8 mouse cellular contexts compared by ENCODE assay signal in genomic region chr11:120230841-120231370, GRCm38 (mm10). TPM values are rescaled to one million over a fixed set of nuclear protein-coding genes. Genes with fewer than 3 reads are reported as not detected.
DNase-seq lines count a peak whose midpoint lies in the region; ATAC-seq and TF ChIP-seq lines count a peak whose summit lies in the region.

No protein-coding gene starts in this region.

- TF ChIP-seq POLR2A in MEL (IDR thresholded peaks at IDR 0.05; ENCODE audit: control insufficient read depth in 1 of 2, insufficient read depth in 1 of 2, low read depth in 1 of 2, low read length in 2 of 2, poor library complexity in 1 of 2), result 0 out of 4 replicates have a peak, but pooled peaks of 1 of the 2 experiments have one; percentile 46

- no peak for ATAC-seq in heart, embryonic 13.5 days (ENCODE audit: extremely low read depth, insufficient number of reproducible peaks, low FRiP score, low TSS enrichment)
- no peak for ATAC-seq in limb, embryonic 11.5 days (ENCODE audit: insufficient number of reproducible peaks, low FRiP score, low TSS enrichment, low read depth)
- ATAC-seq in midbrain, postnatal 0 days (ENCODE audit: low FRiP score), result no peak; the same call in 1 of the 2 replicates
- no peak for ATAC-seq in megakaryocyte progenitor cell, adult 5-6 weeks (replicated peaks; ENCODE audit: poor library complexity)

- H3K4me2 ChIP-seq in heart, embryonic 13.5 days, result peak overlapping the region; percentile 97
- H3K4me2 ChIP-seq in limb, embryonic 11.5 days (ENCODE audit: low read depth, severe bottlenecking), result peak overlapping the region; percentile 82
- H3K4me2 ChIP-seq in midbrain, postnatal 0 days (ENCODE audit: low read depth, low read length, poor library complexity, severe bottlenecking), result peak overlapping the region; percentile 78

- under 1% methylated on average over 58 of the region's 58 CpGs for WGBS in heart, embryonic 13.5 days
- under 1% methylated on average over 58 of the region's 58 CpGs for WGBS in limb, embryonic 11.5 days
- WGBS in midbrain, postnatal 0 days, result under 1% methylated on average over 57 of the region's 58 CpGs

- H3K27me3 ChIP-seq in MEL (ENCODE audit: control insufficient read depth in 1 of 2, insufficient read depth in 2 of 2, low read length in 2 of 2), result peaks cover 10 to 14% of the 10 kb centered on the region in 2 experiments
- no peaks in the 10 kb centered on the region for H3K27me3 ChIP-seq in heart, embryonic 13.5 days (replicated peaks)
- H3K27me3 ChIP-seq in limb, embryonic 11.5 days (ENCODE audit: control insufficient read depth, insufficient read depth, low read length), result no peaks in the 10 kb centered on the region
- no peaks in the 10 kb centered on the region for H3K27me3 ChIP-seq in midbrain, postnatal 0 days (ENCODE audit: insufficient read depth, low read length)

- H3K79me2 ChIP-seq in MEL (ENCODE audit: control insufficient read depth, insufficient read depth, low read length, poor library complexity), result no peaks in the 10 kb centered on the region

- TF ChIP-seq EP300 in MEL (IDR thresholded peaks at IDR 0.05; ENCODE audit: low read depth in 1 of 2, low read length in 2 of 2), result no peak

- H3K9ac ChIP-seq in MEL (ENCODE audit: control insufficient read depth, low read depth, low read length, poor library complexity, severe bottlenecking), result peak overlapping the region; percentile 48
- peak overlapping the region; percentile 99 for H3K9ac ChIP-seq in heart, embryonic 13.5 days
- H3K9ac ChIP-seq in limb, embryonic 11.5 days (ENCODE audit: low read length), result peak overlapping the region; percentile 99
- H3K9ac ChIP-seq in midbrain, postnatal 0 days (replicated peaks; ENCODE audit: low read length, poor library complexity, severe bottlenecking), result peak overlapping the region; percentile 100

- peaks cover 0 to 7% of the 10 kb centered on the region in 2 experiments; a peak in 2 of 4 replicates for H3K4me1 ChIP-seq in MEL (ENCODE audit: control insufficient read depth in 1 of 2, insufficient read depth in 2 of 2, low read length in 2 of 2)
- peaks cover 49% of the 10 kb centered on the region for H3K4me1 ChIP-seq in heart, embryonic 13.5 days
- H3K4me1 ChIP-seq in limb, embryonic 11.5 days (ENCODE audit: control insufficient read depth, insufficient read depth, low read length), result peaks cover 48% of the 10 kb centered on the region
- H3K4me1 ChIP-seq in midbrain, postnatal 0 days (ENCODE audit: insufficient read depth, low read length), result peaks cover 38% of the 10 kb centered on the region

- H3K27ac ChIP-seq in MEL (ENCODE audit: control insufficient read depth, low read depth, low read length), result no peak overlapping the region
- H3K27ac ChIP-seq in heart, embryonic 13.5 days (replicated peaks), result peak overlapping the region; percentile 96
- H3K27ac ChIP-seq in limb, embryonic 11.5 days (replicated peaks; ENCODE audit: low read depth, low read length), result peak overlapping the region; percentile 95
- H3K27ac ChIP-seq in midbrain, postnatal 0 days (ENCODE audit: low read depth, low read length), result peak overlapping the region; percentile 99

- TF ChIP-seq RAD21 in MEL (IDR thresholded peaks at IDR 0.05; ENCODE audit: low read depth, low read length), result no peak

- no peaks in the 10 kb centered on the region for H3K9me3 ChIP-seq in MEL (replicated peaks; ENCODE audit: insufficient read depth, low read length)
- no peaks in the 10 kb centered on the region for H3K9me3 ChIP-seq in heart, embryonic 13.5 days
- H3K9me3 ChIP-seq in limb, embryonic 11.5 days (ENCODE audit: control insufficient read depth, low read length), result no peaks in the 10 kb centered on the region
- no peaks in the 10 kb centered on the region for H3K9me3 ChIP-seq in midbrain, postnatal 0 days (ENCODE audit: low read length)

- no peak for TF ChIP-seq CTCF in MEL (IDR thresholded peaks at IDR 0.05 in 2 of 3, conservative IDR thresholded peaks at IDR 0.05 in 1 of 3; ENCODE audit: control insufficient read depth in 1 of 3, insufficient read depth in 1 of 3, low read depth in 2 of 3, low read length in 3 of 3, poor library complexity in 1 of 3, severe bottlenecking in 1 of 3)
- 0 out of 2 replicates have a peak, but pooled peaks have one; percentile 5 for TF ChIP-seq CTCF in midbrain, postnatal 0 days (IDR thresholded peaks at IDR 0.05)

- DNase-seq in layer of hippocampus, postnatal 36 days, result peak; percentile 51 to 58
- no peak for DNase-seq in layer of hippocampus, adult 9-11 months
- DNase-seq in MEL (ENCODE audit: low read depth, low spot score), result peak; percentile 55
- peak; percentile 70 for DNase-seq in cerebellum, adult 9-10 months
- peak; percentile 80 for DNase-seq in limb, embryonic 11.5 days (ENCODE audit: low spot score)
- DNase-seq in midbrain, postnatal 0 days (ENCODE audit: low spot score), result peak; percentile 51

- peaks cover 0 to 6% of the 10 kb centered on the region in 2 experiments; a peak in 2 of 4 replicates for H3K36me3 ChIP-seq in MEL (ENCODE audit: control insufficient read depth in 1 of 2, insufficient read depth in 2 of 2, low read length in 2 of 2)
- no peaks in the 10 kb centered on the region for H3K36me3 ChIP-seq in heart, embryonic 13.5 days
- H3K36me3 ChIP-seq in limb, embryonic 11.5 days (ENCODE audit: control insufficient read depth, insufficient read depth, low read length), result no peaks in the 10 kb centered on the region
- no peaks in the 10 kb centered on the region for H3K36me3 ChIP-seq in midbrain, postnatal 0 days (ENCODE audit: insufficient read depth, low read length)

- H3K4me3 ChIP-seq in MEL (ENCODE audit: control insufficient read depth in 1 of 2, insufficient read depth in 1 of 2, low read depth in 2 of 2, low read length in 2 of 2), result peak overlapping the region; percentile 22 to 59
- peak overlapping the region; percentile 88 for H3K4me3 ChIP-seq in heart, embryonic 13.5 days
- H3K4me3 ChIP-seq in limb, embryonic 11.5 days (ENCODE audit: low read depth, low read length), result peak overlapping the region; percentile 97
- H3K4me3 ChIP-seq in midbrain, postnatal 0 days (ENCODE audit: low read depth, low read length), result peak overlapping the region; percentile 97

TF ChIP-seq in MEL, 35 proteins besides CTCF, POLR2A, EP300 and RAD21:
- TF ChIP-seq ZNF384 (IDR thresholded peaks at IDR 0.05; ENCODE audit: low read depth, low read length) (no peak), CHD2 (IDR thresholded peaks at IDR 0.05; ENCODE audit: low read length) (no peak), TCF12 (IDR thresholded peaks at IDR 0.05; ENCODE audit: low read depth, low read length) (no peak), ZMIZ1 (IDR thresholded peaks at IDR 0.05; ENCODE audit: low read depth, low read length) (no peak), MYB (IDR thresholded peaks at IDR 0.05; ENCODE audit: low read depth, low read length) (0 out of 2 replicates have a peak, but pooled peaks have one; percentile 14)

RNA-seq across cellular contexts. Expression of gene Bahcc1, which starts 1.8 kb away (rescaled TPM):
- 10 to 100 TPM; 19.6 to 20.0 TPM for total RNA-seq in layer of hippocampus, postnatal 36 days (2021)
- 0.03 and 0.04 TPM in 2 replicates for total RNA-seq in MEL (2012; rRNA removed)
- polyA plus RNA-seq in MEL (2012; ENCODE audit: insufficient read depth in 1 of 2, insufficient read length in 2 of 2, low read depth in 1 of 2, low replicate concordance in 2 of 2, missing spikeins in 1 of 2), result under 1 TPM in 1 of 2 experiments, not detected in 1; 0.26 TPM
- 4.4 and 5.2 TPM in 2 replicates for polyA plus RNA-seq in heart, embryonic 13.5 days (2015; fragmentation: Nextera tagmentation; extraction: Ambion mirVana)
- polyA plus RNA-seq in limb, embryonic 11.5 days (2014; fragmentation: Nextera tagmentation; extraction: Ambion mirVana), result 24.9 and 27.6 TPM in 2 replicates
- 39.9 and 49.8 TPM in 2 replicates for total RNA-seq in midbrain, postnatal 0 days (2014; rRNA removed)
- polyA plus RNA-seq in midbrain, postnatal 0 days (2015; fragmentation: Nextera tagmentation; extraction: Ambion mirVana), result 5.9 and 9.5 TPM in 2 replicates
- 12.1 and 17.2 TPM in 2 replicates for total RNA-seq in megakaryocyte progenitor cell, adult 5-6 weeks (2015)
- 3.9 and 5.4 TPM in 2 replicates for total RNA-seq in megakaryocyte progenitor cell, adult 5-6 weeks (2017)

Comparison
In these comparisons a context has a peak if more than half of its experiments do, and no peak if none do; other contexts are left out.
1. H3K4me3 ChIP-seq: peak in every context shown above with its lines; median percentile 97 in limb, embryonic 11.5 days; 97 in midbrain, postnatal 0 days; 88 in heart, embryonic 13.5 days; 40 in MEL.
2. H3K9ac ChIP-seq: peak in every context shown above with its lines; median percentile 100 in midbrain, postnatal 0 days; 99 in heart, embryonic 13.5 days; 99 in limb, embryonic 11.5 days; 48 in MEL.